Mouse (Mus musculus): ENCODE measurements around the gene Gm44579. TPM values are rescaled to one million over a fixed set of nuclear protein-coding genes. Genes with fewer than 3 reads are reported as not detected.

The Gm44579 gene
- total RNA-seq, 2 experiments from 2014 or later: not detected

DNA sequence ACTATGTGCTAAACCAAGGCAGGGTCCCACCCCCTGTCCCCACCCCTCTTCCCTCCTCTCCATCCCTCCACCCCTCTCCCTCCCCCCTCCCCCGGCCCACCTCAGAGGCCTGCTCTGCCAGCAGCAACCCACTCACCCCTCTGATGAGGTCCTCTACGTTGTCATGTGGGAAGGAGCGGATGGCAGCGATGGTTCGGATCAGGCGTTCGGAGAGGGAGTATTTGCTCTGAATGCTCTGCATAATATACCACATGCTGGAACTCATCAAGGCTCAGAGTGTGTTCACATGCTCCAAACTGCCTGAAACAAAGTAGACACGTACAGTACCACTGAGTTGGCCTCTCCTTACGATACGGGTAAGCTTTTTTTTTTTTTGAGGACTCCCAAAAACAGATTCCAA lies 78.3 kb downstream of the Gm44579 start:
- ATAC-seq (replicated peaks; ENCODE audit: low FRiP score, poor library complexity, severe bottlenecking): no peak

DNA sequence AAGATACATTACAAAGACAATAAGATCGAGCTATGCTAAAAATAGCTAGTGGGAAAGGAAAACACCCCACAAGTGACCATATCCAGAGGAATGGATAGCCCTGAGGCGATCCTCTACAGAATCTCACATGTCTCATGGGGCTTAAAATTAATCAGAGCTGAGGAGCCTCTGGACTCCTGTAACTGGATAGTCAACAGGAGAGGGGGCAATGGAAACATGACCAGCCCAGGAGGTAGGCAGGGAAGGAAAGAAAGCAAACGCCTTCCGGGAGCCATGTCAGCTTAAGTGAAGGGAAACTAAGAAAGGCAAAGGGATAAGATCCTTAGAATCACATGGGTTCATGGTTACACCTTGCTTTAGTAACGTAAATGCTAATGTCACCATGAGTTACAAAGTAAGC lies 80.0 kb downstream of the Gm44579 start:
- ATAC-seq (replicated peaks; ENCODE audit: low FRiP score, poor library complexity, severe bottlenecking): no peak

DNA sequence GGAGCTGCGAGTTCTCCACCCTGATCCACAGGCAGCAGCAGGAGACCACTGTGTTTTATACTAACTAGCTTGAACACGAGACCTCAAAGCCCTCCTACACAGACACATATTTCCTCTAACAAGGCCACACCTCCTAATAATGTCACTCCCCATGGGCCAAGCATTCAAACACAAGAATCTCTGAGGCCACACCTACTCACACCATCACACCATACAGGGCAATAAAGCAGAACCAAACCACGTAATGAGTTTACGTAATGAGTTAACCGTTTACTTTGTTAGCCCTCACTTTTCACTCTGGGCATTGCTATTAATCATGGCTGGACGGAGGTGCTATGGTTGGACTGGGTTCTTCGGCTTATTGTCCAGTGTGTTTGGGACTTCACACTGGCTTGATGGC lies 81.0 kb downstream of the Gm44579 start:
- ATAC-seq (replicated peaks; ENCODE audit: low FRiP score, poor library complexity, severe bottlenecking): no peak

DNA sequence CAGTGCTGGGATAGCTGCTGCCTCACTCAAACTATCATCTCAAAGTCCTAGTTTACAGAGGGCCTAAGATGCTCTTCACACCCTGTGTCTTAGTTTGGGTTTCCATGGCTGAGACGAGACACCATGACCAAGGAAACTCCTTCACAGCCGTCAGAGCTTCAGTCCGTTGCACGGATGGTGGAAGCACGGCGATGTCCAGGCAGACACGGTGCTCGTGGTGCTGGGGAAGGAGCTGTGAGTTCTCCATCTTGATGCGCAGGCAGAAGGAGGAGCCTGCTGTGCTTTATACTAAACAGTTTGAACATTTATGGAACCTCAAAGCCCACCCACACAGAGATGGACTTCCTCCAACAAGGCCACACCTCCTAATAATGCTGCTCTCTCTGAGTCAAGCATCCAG lies 83.9 kb downstream of the Gm44579 start:
- ATAC-seq (replicated peaks; ENCODE audit: low FRiP score, poor library complexity, severe bottlenecking): no peak

Other genes with a start within 250 kb of the Gm44579 start
- not detected in 2 replicates for gene Col2a1, start 216.3 kb downstream of the Gm44579 start, total RNA-seq (2015; ENCODE audit: low replicate concordance)
- gene Col2a1, start 216.3 kb downstream of the Gm44579 start, total RNA-seq (2017; ENCODE audit: low replicate concordance): not detected in 2 replicates
- gene Pfkm, start 128.4 kb downstream of the Gm44579 start, total RNA-seq (2015; ENCODE audit: low replicate concordance): 4.3 and 8.8 TPM in 2 replicates
- gene Pfkm, start 128.4 kb downstream of the Gm44579 start, total RNA-seq (2017; ENCODE audit: low replicate concordance): 17.8 and 22.8 TPM in 2 replicates
- 35.0 and 47.4 TPM in 2 replicates for gene Senp1, start 127.2 kb downstream of the Gm44579 start, total RNA-seq (2015; ENCODE audit: low replicate concordance)
- gene Senp1, start 127.2 kb downstream of the Gm44579 start, total RNA-seq (2017; ENCODE audit: low replicate concordance): 42.2 and 49.9 TPM in 2 replicates
- gene Asb8, start 55.4 kb downstream of the Gm44579 start, total RNA-seq (2015; ENCODE audit: low replicate concordance): 8.8 and 28.8 TPM in 2 replicates
- 4.2 and 8.1 TPM in 2 replicates for gene Asb8, start 55.4 kb downstream of the Gm44579 start, total RNA-seq (2017; ENCODE audit: low replicate concordance)
- not detected in 2 replicates for gene Ccdc184, start 53.8 kb downstream of the Gm44579 start, total RNA-seq (2015; ENCODE audit: low replicate concordance)
- gene Ccdc184, start 53.8 kb downstream of the Gm44579 start, total RNA-seq (2017; ENCODE audit: low replicate concordance): not detected in 2 replicates
- not detected in 2 replicates for gene Olfr288, start 25.4 kb downstream of the Gm44579 start, total RNA-seq (2015; ENCODE audit: low replicate concordance)
- not detected in 2 replicates for gene Olfr288, start 25.4 kb downstream of the Gm44579 start, total RNA-seq (2017; ENCODE audit: low replicate concordance)
- not detected in 2 replicates for gene Olfr287, start 79 bp upstream of the Gm44579 start, total RNA-seq (2015; ENCODE audit: low replicate concordance)
- not detected in 2 replicates for gene Olfr287, start 79 bp upstream of the Gm44579 start, total RNA-seq (2017; ENCODE audit: low replicate concordance)
- gene Olfr286, start 13.5 kb upstream of the Gm44579 start, total RNA-seq (2015; ENCODE audit: low replicate concordance): not detected in 2 replicates
- gene Olfr286, start 13.5 kb upstream of the Gm44579 start, total RNA-seq (2017; ENCODE audit: low replicate concordance): not detected in 2 replicates
- not detected in 2 replicates for gene H1fnt, start 36.3 kb upstream of the Gm44579 start, total RNA-seq (2015; ENCODE audit: low replicate concordance)
- gene H1fnt, start 36.3 kb upstream of the Gm44579 start, total RNA-seq (2017; ENCODE audit: low replicate concordance): not detected in 2 replicates
- gene Zfp641, start 75.2 kb upstream of the Gm44579 start, total RNA-seq (2015; ENCODE audit: low replicate concordance): not detected in 2 replicates
- gene Zfp641, start 75.2 kb upstream of the Gm44579 start, total RNA-seq (2017; ENCODE audit: low replicate concordance): not detected in 2 replicates
- not detected in 2 replicates for gene Olfr285, start 96.4 kb upstream of the Gm44579 start, total RNA-seq (2015; ENCODE audit: low replicate concordance)
- not detected in 2 replicates for gene Olfr285, start 96.4 kb upstream of the Gm44579 start, total RNA-seq (2017; ENCODE audit: low replicate concordance)
- gene Olfr284, start 120.0 kb upstream of the Gm44579 start, total RNA-seq (2015; ENCODE audit: low replicate concordance): not detected in 2 replicates
- gene Olfr284, start 120.0 kb upstream of the Gm44579 start, total RNA-seq (2017; ENCODE audit: low replicate concordance): not detected in 2 replicates
- gene Olfr283, start 160.0 kb upstream of the Gm44579 start, total RNA-seq (2015; ENCODE audit: low replicate concordance): not detected in 2 replicates
- gene Olfr283, start 160.0 kb upstream of the Gm44579 start, total RNA-seq (2017; ENCODE audit: low replicate concordance): not detected in 2 replicates
- gene Olfr282, start 210.2 kb upstream of the Gm44579 start, total RNA-seq (2015; ENCODE audit: low replicate concordance): not detected in 2 replicates
- gene Olfr282, start 210.2 kb upstream of the Gm44579 start, total RNA-seq (2017; ENCODE audit: low replicate concordance): not detected in 2 replicates
- gene Olfr281, start 231.6 kb upstream of the Gm44579 start, total RNA-seq (2015; ENCODE audit: low replicate concordance): not detected in 2 replicates
- gene Olfr281, start 231.6 kb upstream of the Gm44579 start, total RNA-seq (2017; ENCODE audit: low replicate concordance): not detected in 2 replicates
- not detected in 2 replicates for gene OR5BS1P, start 248.9 kb upstream of the Gm44579 start, total RNA-seq (2015; ENCODE audit: low replicate concordance)
- not detected in 2 replicates for gene OR5BS1P, start 248.9 kb upstream of the Gm44579 start, total RNA-seq (2017; ENCODE audit: low replicate concordance)

All from erythroid progenitor cell, adult 5-6 weeks (primary cell).